Mouse (Mus musculus) heart, adult 2 months (tissue): ENCODE results near the gene Gm20388.

Experiments
- CTCF ChIP-seq: fragments of 200-600 bp; IDR thresholded peaks from 2 replicates; pipeline ENCODE4 v1.8.1; 2022; ENCODE audit warnings: antibody characterized with exemption, mild to moderate bottlenecking, moderate library complexity
- POLR2A ChIP-seq: fragments of 200-500 bp; IDR thresholded peaks from 2 replicates; pipeline ENCODE4 v1.6.1; 2011; ENCODE audit warnings: mild to moderate bottlenecking, low read depth, low read length, control low read depth; ENCODE audit not compliant: insufficient read depth

- TF ChIP-seq POLR2A, result no peak
- TF ChIP-seq CTCF, result no peak
Measured at GRCm38 (mm10) chr8:122855123-122855522, 2944.5 kb downstream of the Gm20388 start.
